Mouse (Mus musculus) MEL (cell line): ENCODE results near the gene Psg21. TPM values are rescaled to one million over a fixed set of nuclear protein-coding genes. Genes with fewer than 3 reads are reported as not detected.
A peak's percentile ranks its signal among the peaks of the same experiment; 100 is the strongest.
"Not testable (repeated sequence)": the region's sequence is repeated elsewhere in the genome, so short reads cannot be mapped to it uniquely, and the experiment has no call there.

Experiments
- DNase-seq: peaks from one replicate; pipeline ENCODE4 v3.0.0; 2011; ENCODE audit warnings: low read depth, low spot score
- H3K27ac ChIP-seq: 2 replicates; pipeline ENCODE4 v1.5.1; 2012; ENCODE audit warnings: low read depth, mild to moderate bottlenecking, control low read depth, low read length, moderate library complexity; ENCODE audit not compliant: control insufficient read depth
- H3K27me3 ChIP-seq, 2 experiments: fragments of 150-350 bp in 1 of 2; sonication (generic) in 1 of 2; 2 replicates each; pipeline ENCODE4 v1.6.1; 2012; ENCODE audit warnings: low read length in 2 of 2, mild to moderate bottlenecking in 2 of 2, improper control_type of control experiment in 1 of 2, moderate library complexity in 1 of 2; ENCODE audit not compliant: insufficient read depth in 2 of 2, control insufficient read depth in 1 of 2
- H3K36me3 ChIP-seq, 2 experiments: 2 replicates each; pipeline ENCODE4 v1.6.1; 2012 to 2014; ENCODE audit warnings: low read length in 2 of 2, improper control_type of control experiment in 1 of 2, inconsistent platforms in 1 of 2, mild to moderate bottlenecking in 1 of 2; ENCODE audit not compliant: insufficient read depth in 2 of 2, control insufficient read depth in 1 of 2
- H3K4me1 ChIP-seq, 2 experiments: fragments of 150-350 bp in 1 of 2; sonication (generic) in 1 of 2; 2 replicates each; pipeline ENCODE4 v1.6.1; 2012; ENCODE audit warnings: low read length in 2 of 2, improper control_type of control experiment in 1 of 2, mild to moderate bottlenecking in 1 of 2; ENCODE audit not compliant: insufficient read depth in 2 of 2, control insufficient read depth in 1 of 2
- H3K4me3 ChIP-seq, 2 experiments: fragments of 150-350 bp in 1 of 2; sonication (generic) in 1 of 2; 2 replicates each; pipeline ENCODE4 v1.5.1; 2012; ENCODE audit warnings: low read depth in 2 of 2, low read length in 2 of 2, mild to moderate bottlenecking in 2 of 2, moderate library complexity in 2 of 2, control low read depth in 1 of 2, improper control_type of control experiment in 1 of 2; ENCODE audit not compliant: control insufficient read depth in 1 of 2, insufficient read depth in 1 of 2
- H3K79me2 ChIP-seq: 2 replicates; pipeline ENCODE4 v1.6.1; 2012; ENCODE audit warnings: mild to moderate bottlenecking, low read length, moderate library complexity; ENCODE audit not compliant: control insufficient read depth, poor library complexity, insufficient read depth
- H3K9ac ChIP-seq: 2 replicates; pipeline ENCODE4 v1.6.1; 2012; ENCODE audit warnings: low read depth, mild to moderate bottlenecking, control low read depth, low read length, moderate library complexity; ENCODE audit not compliant: control insufficient read depth, poor library complexity, severe bottlenecking
- H3K9me3 ChIP-seq: fragments of 150-350 bp; sonication (generic); replicated peaks from 2 replicates; pipeline ENCODE4 v1.6.1; 2012; ENCODE audit warnings: mild to moderate bottlenecking, low read length, improper control_type of control experiment, moderate library complexity; ENCODE audit not compliant: insufficient read depth
- CHD1 ChIP-seq: IDR thresholded peaks from 2 replicates; pipeline ENCODE4 v1.6.1; 2012; ENCODE audit warnings: low read depth, mild to moderate bottlenecking, inconsistent platforms, low read length, improper control_type of control experiment
- CTCF ChIP-seq, 3 experiments: IDR thresholded peaks in 2 of 3; conservative IDR thresholded peaks in 1 of 3; 2 replicates each; pipeline ENCODE4 v1.5.1; 2011 to 2012; ENCODE audit warnings: low read length in 3 of 3, low read depth in 2 of 3, mild to moderate bottlenecking in 2 of 3, improper control_type of control experiment in 1 of 3, inconsistent platforms in 1 of 3, mixed read lengths in 1 of 3, moderate library complexity in 1 of 3; ENCODE audit not compliant: control insufficient read depth in 1 of 3, insufficient read depth in 1 of 3, poor library complexity in 1 of 3, severe bottlenecking in 1 of 3
- EP300 ChIP-seq, 2 experiments: IDR thresholded peaks; 2 replicates each; pipeline ENCODE4 v1.6.1; 2011; ENCODE audit warnings: improper control_type of control experiment in 2 of 2, low read length in 2 of 2, low read depth in 1 of 2, mild to moderate bottlenecking in 1 of 2
- GATA1 ChIP-seq: IDR thresholded peaks from 2 replicates; pipeline ENCODE4 v1.6.1; 2011; ENCODE audit warnings: low read depth, low read length, improper control_type of control experiment
- MAFK ChIP-seq: IDR thresholded peaks from 2 replicates; pipeline ENCODE4 v1.6.1; 2011; ENCODE audit warnings: low read depth, mild to moderate bottlenecking, low read length, improper control_type of control experiment, borderline replicate concordance
- MEF2A ChIP-seq: IDR thresholded peaks from 2 replicates; pipeline ENCODE4 v1.6.1; 2014; ENCODE audit warnings: low read depth, mild to moderate bottlenecking, inconsistent platforms, low read length, improper control_type of control experiment; ENCODE audit not compliant: poor library complexity, insufficient replicate concordance, severe bottlenecking; ENCODE audit errors: extremely low read depth
- MYB ChIP-seq: IDR thresholded peaks from 2 replicates; pipeline ENCODE4 v1.6.1; 2011; ENCODE audit warnings: mild to moderate bottlenecking, low read depth, low read length, improper control_type of control experiment
- RAD21 ChIP-seq: IDR thresholded peaks from 2 replicates; pipeline ENCODE4 v1.6.1; 2011; ENCODE audit warnings: mild to moderate bottlenecking, low read depth, low read length, improper control_type of control experiment
- SMC3 ChIP-seq: IDR thresholded peaks from 2 replicates; pipeline ENCODE4 v1.6.1; 2011; ENCODE audit warnings: low read depth, low read length, improper control_type of control experiment
- ZC3H11A ChIP-seq: IDR thresholded peaks from 2 replicates; pipeline ENCODE4 v1.6.1; 2012; ENCODE audit warnings: low read depth, mild to moderate bottlenecking, inconsistent platforms, low read length, improper control_type of control experiment
- polyA plus RNA-seq, 2 experiments: library from polyadenylated mRNA; stranded (reverse) in 1 of 2; unstranded in 1 of 2; fragments of >175 nt in 1 of 2; fragments of >200 nt in 1 of 2; gene quantifications; 2 replicates each; pipeline versions ENCODE4 v1.2.1 to v1.2.4; 2012; ENCODE audit warnings: low replicate concordance in 2 of 2, low read depth in 1 of 2; ENCODE audit not compliant: insufficient read length in 2 of 2, insufficient read depth in 1 of 2, missing spikeins in 1 of 2
- total RNA-seq: library from RNA; depleted of rRNA; stranded (reverse); fragments of 300-350 nt; gene quantifications from 2 replicates; pipeline ENCODE4 v1.2.3, GENCODE M21; 2012; rRNA removed

Gene Psg21
- total and polyA plus RNA-seq, 3 experiments, result not detected

DNA sequence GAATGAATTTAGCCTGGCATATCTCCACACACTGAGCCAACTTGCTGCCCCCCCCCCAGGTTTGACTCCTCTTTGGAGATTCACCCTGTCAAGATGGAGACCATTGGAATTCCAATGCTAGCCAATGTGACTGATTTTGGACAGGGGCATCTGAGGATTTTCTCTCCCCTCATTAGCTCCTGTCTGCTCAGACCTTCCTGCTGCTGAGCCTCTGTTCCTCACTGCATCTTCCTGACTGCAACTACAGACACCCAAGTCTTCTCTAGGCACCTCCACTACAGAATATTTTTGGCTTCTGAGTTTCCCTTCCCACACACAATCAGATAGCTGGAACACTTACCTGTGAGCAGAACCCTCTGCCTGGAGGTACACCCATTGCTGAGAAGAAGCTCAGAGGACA is 29.1 kb upstream of the Psg21 start:
- Histone ChIP-seq H3K4me1 (no peaks in the 10 kb centered on the region), H3K9me3 (no peaks in the 10 kb centered on the region), H3K79me2 (no peaks in the 10 kb centered on the region), H3K36me3 (no peaks in the 10 kb centered on the region), H3K27me3 (no peaks in the 10 kb centered on the region), H3K4me3 (no peak overlapping the region), H3K9ac (no peak overlapping the region), H3K27ac (no peak overlapping the region)
- no peak for DNase-seq
- TF ChIP-seq MAFK (no peak), CHD1 (no peak), ZC3H11A (no peak), GATA1 (no peak), MYB (no peak)

DNA sequence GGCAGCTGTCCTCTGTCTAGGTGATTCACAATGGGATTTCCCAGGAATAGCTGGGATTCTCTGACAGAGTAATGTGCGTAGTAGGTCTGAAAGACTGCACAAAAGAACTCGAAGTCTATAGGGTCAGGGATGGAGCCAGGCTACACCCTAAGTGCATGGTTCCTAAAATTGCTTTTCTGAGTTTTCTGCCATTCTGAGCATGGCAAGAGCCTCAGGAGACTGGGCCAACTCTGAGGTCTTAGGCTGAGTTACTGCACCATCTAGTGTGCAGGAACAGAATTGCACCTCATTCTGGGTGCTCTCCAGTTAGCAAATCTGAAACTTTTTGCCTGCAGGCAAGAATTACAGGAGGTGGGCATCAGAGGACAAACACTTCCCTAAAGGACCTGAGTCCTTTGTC is 23.2 kb upstream of the Psg21 start:
- Histone ChIP-seq H3K4me3 (no peak overlapping the region), H3K4me1 (no peaks in the 10 kb centered on the region), H3K79me2 (no peaks in the 10 kb centered on the region), H3K27ac (no peak overlapping the region), H3K9me3 (no peaks in the 10 kb centered on the region), H3K9ac (no peak overlapping the region), H3K27me3 (no peaks in the 10 kb centered on the region), H3K36me3 (no peaks in the 10 kb centered on the region)
- TF ChIP-seq CTCF (IDR thresholded peaks at IDR 0.05 in 2 of 3, conservative IDR thresholded peaks at IDR 0.05 in 1 of 3; ENCODE audit: control insufficient read depth in 1 of 3, insufficient read depth in 1 of 3, low read depth in 2 of 3, low read length in 3 of 3, poor library complexity in 1 of 3, severe bottlenecking in 1 of 3), result peak; percentile 45 to 60 (median 54); a peak in 5 of 6 replicates
- peak; percentile 57 for TF ChIP-seq RAD21
- peak; percentile 48 for TF ChIP-seq SMC3
- TF ChIP-seq EP300 (IDR thresholded peaks at IDR 0.05; ENCODE audit: low read depth in 1 of 2, low read length in 2 of 2), result no peak
- TF ChIP-seq MEF2A, result no peak
- DNase-seq, result peak; percentile 32

DNA sequence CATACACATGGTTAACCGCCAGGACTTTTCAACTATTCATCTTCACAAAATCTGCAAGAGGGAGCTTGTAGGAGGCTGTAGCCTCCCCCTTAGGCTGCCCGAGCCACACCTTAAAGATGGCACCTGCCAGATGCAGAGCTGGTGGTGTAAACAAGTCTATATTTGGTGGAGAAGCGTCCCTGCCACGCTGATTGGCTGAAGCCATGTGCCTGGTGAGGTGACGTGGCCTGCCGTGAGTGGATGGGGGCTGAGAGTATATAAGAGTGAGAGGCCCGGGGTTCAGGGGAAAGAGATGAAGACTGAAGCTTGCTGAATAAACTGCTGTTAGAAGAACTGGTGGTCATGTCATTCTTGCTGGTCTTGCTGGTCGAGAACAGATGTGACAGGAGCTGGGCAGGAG is 29.6 kb downstream of the Psg21 start:
- not testable (repeated sequence) for H3K9me3 ChIP-seq, H3K4me1 ChIP-seq, H3K27ac ChIP-seq, H3K79me2 ChIP-seq, DNase-seq, H3K9ac ChIP-seq, H3K27me3 ChIP-seq, H3K4me3 ChIP-seq, H3K36me3 ChIP-seq

DNA sequence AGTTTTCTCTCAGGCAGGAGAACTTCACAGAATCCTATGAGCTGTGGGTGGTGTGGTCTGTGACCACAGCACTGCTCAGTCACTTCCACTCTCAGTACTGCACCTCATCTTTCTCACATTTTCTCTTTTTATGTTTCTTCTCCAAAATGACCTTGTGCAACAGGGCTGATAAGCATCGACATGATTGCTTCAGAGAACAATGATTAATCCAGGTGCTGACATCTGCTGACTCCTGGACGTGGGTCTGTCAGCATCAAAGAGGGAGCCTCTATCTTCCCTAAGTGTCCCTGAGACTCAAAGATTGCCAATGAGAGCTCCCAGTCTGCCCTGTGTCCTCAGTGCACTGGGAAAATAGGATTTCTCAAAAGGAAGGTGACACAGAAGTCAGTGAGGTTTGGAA is 40.1 kb downstream of the Psg21 start, which contains the start of gene Psg23:
Gene Psg23 (minus strand): TSS at position 101 of the 400 bp plus-strand sequence.
- not testable (repeated sequence) for H3K4me3 ChIP-seq, H3K36me3 ChIP-seq, DNase-seq, H3K27ac ChIP-seq, H3K9ac ChIP-seq, H3K9me3 ChIP-seq, H3K4me1 ChIP-seq, H3K79me2 ChIP-seq, H3K27me3 ChIP-seq

Other genes starting within 250 kb of the Psg21 start
- not detected in 2 replicates for gene Psg28, start 224.7 kb downstream of the Psg21 start, total RNA-seq
- gene Psg28, start 224.7 kb downstream of the Psg21 start, polyA plus RNA-seq, result not detected
- not detected in 2 replicates for gene Psg26, start 172.5 kb downstream of the Psg21 start, total RNA-seq
- not detected for gene Psg26, start 172.5 kb downstream of the Psg21 start, polyA plus RNA-seq
- not detected in 2 replicates for gene Psg25, start 124.5 kb downstream of the Psg21 start, total RNA-seq
- gene Psg25, start 124.5 kb downstream of the Psg21 start, polyA plus RNA-seq, result not detected
- gene Psg27, start 89.4 kb downstream of the Psg21 start, total RNA-seq, result not detected in 2 replicates
- not detected for gene Psg27, start 89.4 kb downstream of the Psg21 start, polyA plus RNA-seq
- not detected in 2 replicates for gene Psg23, start 40.2 kb downstream of the Psg21 start, total RNA-seq
- gene Psg23, start 40.2 kb downstream of the Psg21 start, polyA plus RNA-seq, result not detected
- not detected in 2 replicates for gene Psg20, start 29.5 kb upstream of the Psg21 start, total RNA-seq
- gene Psg20, start 29.5 kb upstream of the Psg21 start, polyA plus RNA-seq, result not detected
- not detected in 2 replicates for gene Psg22, start 61.4 kb upstream of the Psg21 start, total RNA-seq
- not detected for gene Psg22, start 61.4 kb upstream of the Psg21 start, polyA plus RNA-seq
- not detected in 2 replicates for gene Psg19, start 141.8 kb upstream of the Psg21 start, total RNA-seq
- under 1 TPM in 1 of 2 experiments, not detected in 1; 0.04 TPM for gene Psg19, start 141.8 kb upstream of the Psg21 start, polyA plus RNA-seq
- gene Psg17, start 164.9 kb upstream of the Psg21 start, total RNA-seq, result not detected in 2 replicates
- gene Psg17, start 164.9 kb upstream of the Psg21 start, polyA plus RNA-seq, result not detected
- gene Mill2, start 183.2 kb upstream of the Psg21 start, total RNA-seq, result 0.08 TPM in 1 of 2 replicates, not detected in the other
- under 1 TPM in 1 of 2 experiments, not detected in 1; 0.13 TPM for gene Mill2, start 183.2 kb upstream of the Psg21 start, polyA plus RNA-seq
- not detected in 2 replicates for gene Pglyrp1, start 214.6 kb upstream of the Psg21 start, total RNA-seq
- gene Pglyrp1, start 214.6 kb upstream of the Psg21 start, polyA plus RNA-seq, result under 1 TPM in 1 of 2 experiments, not detected in 1; 0.33 TPM